Mouse (Mus musculus): ENCODE data around the gene Cyth2.
A peak's percentile ranks its signal among the peaks of the same experiment; 100 is the strongest.

Gene Cyth2

DNA sequence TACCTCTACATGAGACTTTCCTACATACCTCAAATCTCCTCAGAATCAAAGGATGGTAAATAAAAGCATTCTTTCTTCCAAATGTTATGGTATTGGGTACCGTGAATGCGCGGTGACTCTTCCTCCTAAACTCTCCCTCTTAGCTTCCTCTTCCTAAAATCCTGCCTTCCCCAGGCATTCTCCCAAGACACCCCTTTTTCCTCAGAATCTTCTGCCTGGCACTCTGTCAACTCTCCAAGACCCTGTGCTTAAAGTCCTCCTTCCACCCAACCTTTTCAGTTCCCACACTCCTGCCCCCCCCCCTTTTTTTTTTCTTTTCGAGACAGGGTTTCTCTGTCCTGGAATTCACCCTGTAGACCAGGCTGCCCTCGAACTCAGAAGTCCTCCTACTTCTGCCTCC lies 460 bp upstream of the Cyth2 start:
- no peak for DNase-seq (ENCODE audit: low read depth, low spot score)

DNA sequence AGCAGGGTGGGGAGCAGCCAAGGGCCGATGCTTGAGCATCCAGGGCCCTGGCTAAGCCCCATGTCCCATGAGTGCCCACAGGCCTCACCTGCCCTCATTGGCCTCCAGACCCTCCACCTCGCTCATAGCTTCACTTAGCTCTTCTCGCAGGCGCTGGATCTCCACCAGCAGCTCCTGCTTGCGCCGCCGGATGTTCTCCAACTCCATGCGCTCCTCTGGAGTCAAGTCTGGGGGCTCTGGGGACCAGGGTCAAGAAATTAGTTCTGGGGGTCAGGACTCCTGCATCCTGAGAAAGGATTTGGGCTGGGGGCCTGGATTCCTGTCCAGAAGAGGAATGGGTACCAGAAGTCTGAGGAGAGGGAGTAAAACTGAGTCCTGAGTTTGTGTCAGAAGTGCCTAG lies 1.5 kb downstream of the Cyth2 start:
- DNase-seq (ENCODE audit: low read depth, low spot score), result no peak

DNA sequence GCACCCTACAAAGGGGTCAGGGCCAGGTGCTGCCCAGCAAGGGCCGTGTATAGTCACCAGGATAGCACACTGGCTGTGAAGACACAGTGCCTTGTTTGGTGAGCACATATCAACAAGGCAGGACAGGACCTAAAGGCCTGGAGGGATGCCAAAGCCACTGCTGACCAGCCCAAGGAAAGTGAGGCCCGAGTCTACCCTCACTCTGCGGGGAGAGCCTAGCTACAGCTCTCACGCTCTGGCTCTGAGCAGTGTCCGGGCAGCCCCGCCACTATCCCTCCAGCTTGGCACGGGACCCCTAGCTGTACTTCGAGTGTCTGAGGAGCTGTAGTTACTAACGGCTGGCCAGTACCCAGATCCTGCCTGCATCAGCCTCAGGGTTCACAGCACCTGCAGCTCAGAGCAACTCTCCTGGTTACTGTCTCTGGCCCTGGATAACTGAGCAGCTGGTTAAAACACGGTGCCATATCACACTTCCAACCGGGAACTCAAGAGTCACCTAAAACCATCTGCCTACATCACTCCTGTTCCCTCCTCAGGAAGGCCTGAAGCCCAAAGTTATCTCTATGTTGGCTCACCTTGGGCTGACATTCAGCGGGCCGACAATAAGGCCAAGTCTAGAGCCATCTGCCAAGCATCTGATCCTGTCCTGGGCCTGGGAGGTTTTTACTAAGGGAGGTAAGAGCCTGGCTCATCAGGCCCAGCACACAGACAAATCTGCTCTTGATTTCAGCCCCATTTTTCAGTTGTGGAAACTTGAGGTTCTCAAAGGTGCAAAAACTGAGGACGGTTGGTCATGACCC lies 4.9 kb downstream of the Cyth2 start:
- DNase-seq (ENCODE audit: low read depth, low spot score), result no peak

DNA sequence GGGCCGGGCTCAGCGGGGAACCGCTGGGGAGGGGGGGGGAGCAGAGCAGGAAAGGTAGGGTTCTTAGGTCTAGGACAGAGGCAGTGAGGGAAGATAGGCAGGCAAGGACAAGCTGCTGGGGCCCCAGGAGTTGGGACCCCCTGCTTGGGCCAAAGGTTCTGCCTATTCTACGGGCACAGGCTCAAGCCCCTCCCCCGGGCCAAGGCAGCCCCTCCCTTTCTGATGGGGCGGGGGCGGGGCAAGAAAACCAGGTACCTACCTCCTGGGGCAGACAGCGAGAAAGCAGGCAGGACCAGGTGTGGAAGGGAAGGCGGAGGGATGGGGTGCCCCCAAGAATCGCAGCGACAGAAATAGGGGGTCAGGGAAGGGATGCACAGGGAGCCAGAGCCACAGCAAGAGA lies 5.9 kb downstream of the Cyth2 start:
- DNase-seq (ENCODE audit: low read depth, low spot score), result no peak

DNA sequence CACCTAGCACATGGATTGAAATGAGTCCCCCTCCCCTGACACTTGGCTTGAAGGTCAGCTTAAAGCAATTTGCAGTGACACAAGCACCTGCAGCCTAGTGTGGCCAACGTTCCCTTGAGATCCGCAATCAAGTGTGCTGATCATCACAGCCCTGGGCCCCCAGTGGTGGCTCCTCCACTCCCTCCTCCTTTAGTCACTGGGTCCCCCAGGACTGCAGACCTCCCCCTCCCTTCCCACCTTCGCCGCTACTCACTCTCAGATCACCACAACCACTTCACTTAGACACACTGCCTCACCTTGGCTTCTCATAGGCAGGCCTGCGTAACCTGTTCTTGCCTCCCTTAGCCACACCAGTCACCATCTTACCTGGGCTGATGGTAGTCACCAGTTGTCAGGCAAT lies 8.4 kb downstream of the Cyth2 start:
- no peak for DNase-seq (ENCODE audit: low read depth, low spot score)

GRCm38 (mm10) chr7:45802551-45802950 lies 11.8 kb downstream of the Cyth2 start:
- DNase-seq (ENCODE audit: low read depth, low spot score), result no peak

DNA sequence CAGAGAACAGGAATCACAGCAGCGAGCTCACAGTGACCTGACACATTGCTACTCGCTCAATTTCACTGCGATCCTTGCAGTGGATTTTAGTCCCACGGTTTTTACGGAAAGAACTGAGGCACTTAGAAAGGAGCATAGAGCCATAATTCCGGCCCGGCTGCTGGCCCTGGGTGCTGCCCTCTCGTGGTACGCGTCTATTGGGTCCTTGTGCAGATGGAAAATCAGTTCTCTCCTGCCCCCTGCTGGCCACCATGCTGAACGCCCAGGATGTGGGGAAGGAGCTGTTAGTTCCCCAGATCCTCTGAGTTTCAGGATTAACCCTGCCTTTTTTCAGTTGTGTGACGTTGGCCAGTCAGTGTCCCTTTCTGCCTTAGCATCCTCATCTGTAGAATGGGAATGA lies 13.0 kb downstream of the Cyth2 start:
- peak; percentile 93 for DNase-seq (ENCODE audit: low read depth, low spot score)

GRCm38 (mm10) chr7:45800546-45801204 lies 13.7 kb downstream of the Cyth2 start:
- peak; percentile 42 for DNase-seq (ENCODE audit: low read depth, low spot score)

DNA sequence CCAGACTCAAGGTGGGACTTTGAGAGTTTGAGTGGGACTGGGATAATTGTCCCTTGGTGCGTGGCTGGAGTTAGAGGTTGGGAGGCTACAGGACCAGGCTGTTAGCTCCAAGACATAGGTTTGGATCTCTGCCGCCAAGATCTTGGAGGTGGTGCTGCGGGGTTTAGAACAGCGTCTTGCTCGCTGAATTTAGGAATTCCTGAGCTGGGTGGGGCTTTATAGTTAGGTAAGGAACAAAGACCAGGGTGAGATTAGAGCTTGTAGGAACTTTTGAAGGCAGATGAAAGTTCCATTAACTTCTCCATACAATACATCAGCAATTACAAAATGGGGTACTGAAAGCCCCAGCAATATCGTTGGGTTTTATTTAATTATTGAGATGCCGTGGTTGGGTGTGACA lies 14.4 kb downstream of the Cyth2 start:
- no peak for DNase-seq (ENCODE audit: low read depth, low spot score)

DNA sequence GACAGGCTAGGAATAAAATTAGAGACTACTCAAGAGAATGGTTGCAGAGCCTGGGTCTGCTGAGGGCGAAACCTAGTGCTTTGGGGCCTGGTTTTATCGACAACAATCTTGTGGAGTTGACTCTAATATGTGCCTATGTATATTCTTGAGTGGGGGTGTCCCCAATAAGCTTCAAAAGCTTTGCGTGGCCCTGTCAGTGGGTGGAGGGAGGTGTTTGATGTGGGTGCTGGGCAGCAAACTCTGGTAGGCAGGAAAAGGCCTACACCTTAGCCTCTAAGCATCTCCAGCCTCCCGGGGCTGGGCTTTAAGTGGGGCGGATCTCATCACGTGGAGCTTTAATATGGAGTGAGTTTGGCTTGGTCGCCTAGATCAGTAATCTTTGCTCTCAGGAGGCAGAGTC lies 15.4 kb downstream of the Cyth2 start:
- DNase-seq (ENCODE audit: low read depth, low spot score), result no peak

DNA sequence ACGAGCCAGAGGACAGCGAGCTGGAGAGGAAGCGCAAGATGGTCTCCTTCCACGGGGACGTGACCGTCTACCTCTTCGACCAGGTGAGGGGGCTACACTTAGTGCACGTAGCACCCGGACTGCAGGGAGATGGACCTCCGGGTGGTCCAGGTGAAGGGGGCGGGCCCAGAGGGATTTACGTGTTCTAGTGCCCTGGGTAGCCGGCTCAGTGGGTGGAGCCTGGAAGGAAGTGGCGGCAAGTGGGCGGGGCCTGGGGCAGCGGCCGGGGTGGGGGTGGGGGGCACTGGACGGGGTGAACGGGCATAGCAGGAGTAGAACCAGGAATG lies 15.9 kb downstream of the Cyth2 start:
- DNase-seq (ENCODE audit: low read depth, low spot score), result no peak

- DNase-seq (ENCODE audit: low read depth, low spot score), result no peak
Observed at GRCm38 (mm10) chr7:45797661-45798510, 16.5 kb downstream of the Cyth2 start.

DNA sequence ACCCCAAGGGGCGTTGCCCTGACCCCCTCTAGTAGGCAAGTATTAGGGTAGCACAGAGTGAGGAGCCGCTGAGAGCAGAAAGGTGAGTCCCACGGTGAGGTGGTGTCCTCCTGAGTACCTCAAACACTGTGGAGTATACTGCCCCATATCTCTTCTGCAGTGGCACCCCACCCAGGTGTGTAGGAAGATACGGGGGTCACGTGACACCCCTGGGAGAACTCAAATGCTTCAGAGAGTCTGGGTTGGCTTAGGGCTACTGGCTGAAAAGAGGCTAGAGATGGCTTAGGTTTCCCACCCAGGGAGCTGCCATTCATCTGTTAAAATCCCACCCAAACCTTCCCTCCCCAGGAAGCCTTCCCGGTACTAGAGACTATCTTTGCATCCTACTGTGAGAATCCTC lies 17.4 kb downstream of the Cyth2 start:
- no peak for DNase-seq (ENCODE audit: low read depth, low spot score)

DNA sequence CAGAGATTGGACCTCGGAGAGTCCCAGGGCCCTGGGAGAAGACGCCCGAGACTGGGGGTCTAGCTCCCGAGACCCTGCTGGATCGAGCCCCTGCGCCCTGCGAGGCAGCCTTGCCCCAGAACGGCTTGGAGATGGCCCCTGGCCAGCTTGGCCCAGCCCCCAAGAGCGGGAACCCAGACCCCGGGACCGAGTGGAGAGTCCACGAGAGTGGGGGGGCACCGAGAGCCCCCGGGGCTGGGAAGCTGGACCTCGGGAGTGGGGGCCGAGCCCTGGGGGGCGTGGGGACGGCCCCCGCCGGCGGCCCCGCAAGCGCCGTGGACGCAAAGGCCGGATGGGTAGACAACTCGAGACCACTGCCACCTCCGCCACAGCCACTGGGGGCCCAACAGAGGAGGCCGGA lies 19.4 kb downstream of the Cyth2 start:
- DNase-seq (ENCODE audit: low read depth, low spot score), result no peak

- no peak for DNase-seq (ENCODE audit: low read depth, low spot score)
Observed at GRCm38 (mm10) chr7:45793969-45794585, 20.3 kb downstream of the Cyth2 start.

GRCm38 (mm10) chr7:45793240-45793639 lies 21.1 kb downstream of the Cyth2 start:
- no peak for DNase-seq (ENCODE audit: low read depth, low spot score)

GRCm38 (mm10) chr7:45791756-45792490 lies 22.5 kb downstream of the Cyth2 start:
- no peak for DNase-seq (ENCODE audit: low read depth, low spot score)

GRCm38 (mm10) chr7:45790721-45791120 lies 23.7 kb downstream of the Cyth2 start:
- no peak for DNase-seq (ENCODE audit: low read depth, low spot score)

DNA sequence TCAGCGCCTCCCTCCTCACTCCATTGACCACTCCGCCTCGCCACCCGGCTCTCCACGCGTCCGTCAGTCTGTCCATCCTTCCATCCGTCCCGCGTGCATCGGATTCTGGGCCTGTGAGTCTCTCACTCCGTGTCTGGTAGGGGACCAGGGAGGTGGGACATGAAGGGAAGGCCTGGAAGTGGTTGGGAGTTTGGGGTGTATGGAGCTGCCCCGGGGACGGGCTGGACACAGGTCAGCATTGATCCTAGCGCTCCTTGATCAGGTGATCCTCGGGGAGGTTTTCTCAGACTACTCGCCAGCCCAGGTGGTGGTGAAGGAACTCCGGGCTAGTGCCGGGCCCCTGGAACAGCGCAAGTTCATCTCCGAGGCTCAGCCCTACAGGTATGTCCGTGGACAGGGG lies 26.7 kb downstream of the Cyth2 start:
- DNase-seq (ENCODE audit: low read depth, low spot score), result no peak

DNA sequence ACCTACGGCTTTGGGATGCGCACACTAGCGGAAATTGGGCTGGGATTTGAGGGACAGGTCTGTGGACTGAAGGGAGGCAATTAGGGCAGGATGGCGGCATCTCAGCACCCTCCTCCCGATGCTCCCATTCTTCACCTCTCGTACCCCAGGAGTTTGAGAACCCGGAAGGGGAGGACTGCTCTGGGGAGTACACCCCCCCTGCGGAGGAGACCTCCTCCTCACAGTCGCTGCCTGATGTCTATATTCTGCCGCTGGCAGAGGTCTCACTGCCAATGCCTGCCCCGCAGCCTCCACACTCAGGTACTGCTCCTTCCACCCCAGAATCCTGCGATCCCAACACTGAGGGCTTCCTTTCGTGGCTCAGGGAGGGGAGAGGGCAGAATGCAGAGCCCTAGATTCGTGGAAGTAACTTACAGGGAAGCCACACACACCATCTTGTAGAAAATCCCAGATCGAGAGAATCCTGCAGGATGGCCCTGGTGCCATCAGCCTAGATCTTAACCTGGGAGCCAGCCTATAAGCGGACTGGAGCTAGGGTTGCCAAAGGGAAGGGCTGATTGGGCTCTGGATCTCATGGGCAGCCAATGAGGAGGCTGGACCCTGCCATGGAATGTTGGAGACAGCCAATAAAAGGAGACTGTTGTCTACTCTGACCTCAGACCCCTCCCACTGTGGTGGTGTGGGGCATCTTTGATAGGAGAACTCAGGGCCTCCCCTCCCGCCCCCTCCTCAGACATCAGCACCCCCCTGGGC lies 27.5 kb downstream of the Cyth2 start:
- peak; percentile 81 for DNase-seq (ENCODE audit: low read depth, low spot score)

GRCm38 (mm10) chr7:45786136-45786578 lies 28.2 kb downstream of the Cyth2 start:
- peak; percentile 89 for DNase-seq (ENCODE audit: low read depth, low spot score)

Data from forelimb bud, embryonic 11.5 days (tissue).